In genomic region chr14:61834291-61834936, GRCm38 (mm10) we compare ENCODE assay signal across 11 mouse cellular contexts.
DNase-seq lines count a peak whose midpoint lies in the region; ATAC-seq and TF ChIP-seq lines count a peak whose summit lies in the region.
"Had no signal": no experiment of that assay in that cellular context is flagged by ENCODE, and none has a peak within 500 bp of the region (broad histone marks: within the 10 kb centered on the region; RNA-seq: fewer than 3 reads in every experiment).

No protein-coding gene starts in this region.

- peak; percentile 75 for DNase-seq in kidney, postnatal 0 days (ENCODE audit: low spot score)
- no peak for DNase-seq in kidney, adult 8-10 months
- DNase-seq in ES-E14 (ENCODE audit: low read depth, low spot score), result peak; percentile 13
- peak; percentile 22 for DNase-seq in embryo, embryonic 11 days
- no peak for DNase-seq in spleen, postnatal 36 days (ENCODE audit: low spot score in 2 of 2)
- DNase-seq: cerebellum, adult 2 months; right cerebral cortex, adult 18-20 months had no signal

- no peak overlapping the region for H3K4me3 ChIP-seq in kidney, postnatal 0 days (replicated peaks; ENCODE audit: low read depth, low read length)
- no peak overlapping the region for H3K4me3 ChIP-seq in ES-E14 (ENCODE audit: insufficient read depth in 1 of 2, low read depth in 1 of 2, low read length in 2 of 2, poor library complexity in 1 of 2, severe bottlenecking in 1 of 2)
- H3K4me3 ChIP-seq in midbrain, embryonic 13.5 days (replicated peaks), result no peak overlapping the region
- H3K4me3 ChIP-seq: hindbrain, embryonic 15.5 days had no signal

- peak overlapping the region; percentile 32; the same call in 1 of the 2 replicates for H3K4me2 ChIP-seq in kidney, postnatal 0 days (ENCODE audit: low read length)
- H3K4me2 ChIP-seq in midbrain, embryonic 13.5 days (replicated peaks), result no peak overlapping the region
- H3K4me2 ChIP-seq: hindbrain, embryonic 15.5 days had no signal

- 25% methylated on average over 8 of the region's 8 CpGs for WGBS in kidney, postnatal 0 days
- WGBS in midbrain, embryonic 13.5 days, result 85% methylated on average over 8 of the region's 8 CpGs

- 0 out of 2 replicates have a peak, but pooled peaks have one; percentile 40 for ATAC-seq in kidney, postnatal 0 days (replicated peaks; ENCODE audit: low FRiP score, low read depth)
- peak; percentile 71 for ATAC-seq in megakaryocyte, adult 5-6 weeks (ENCODE audit: poor library complexity, severe bottlenecking)
- ATAC-seq in midbrain, embryonic 13.5 days, result no peak

- H3K27me3 ChIP-seq in kidney, postnatal 0 days (ENCODE audit: insufficient read depth, low read length), result no peaks in the 10 kb centered on the region
- H3K27me3 ChIP-seq in midbrain, embryonic 13.5 days, result no peaks in the 10 kb centered on the region
- H3K27me3 ChIP-seq: hindbrain, embryonic 15.5 days had no signal

- H3K4me1 ChIP-seq in kidney, postnatal 0 days (replicated peaks; ENCODE audit: insufficient read depth, low read length), result peaks cover 5% of the 10 kb centered on the region; the same call in 1 of the 2 replicates
- H3K4me1 ChIP-seq in ES-E14 (ENCODE audit: control insufficient read depth in 2 of 2, insufficient read depth in 2 of 2, low read length in 2 of 2, poor library complexity in 1 of 2), result no peaks in the 10 kb centered on the region
- H3K4me1 ChIP-seq in midbrain, embryonic 13.5 days (replicated peaks), result no peaks in the 10 kb centered on the region; the same call in 1 of the 2 replicates
- H3K4me1 ChIP-seq: hindbrain, embryonic 15.5 days had no signal

- no peaks in the 10 kb centered on the region for H3K36me3 ChIP-seq in kidney, postnatal 0 days (ENCODE audit: insufficient read depth, low read length)
- H3K36me3 ChIP-seq in ES-E14 (ENCODE audit: control insufficient read depth, insufficient read depth, low read length, poor library complexity, severe bottlenecking), result no peaks in the 10 kb centered on the region
- no peaks in the 10 kb centered on the region for H3K36me3 ChIP-seq in midbrain, embryonic 13.5 days
- H3K36me3 ChIP-seq: G1E; hindbrain, embryonic 15.5 days had no signal

- no peak overlapping the region for H3K27ac ChIP-seq in kidney, postnatal 0 days
- H3K27ac ChIP-seq in ES-E14 (ENCODE audit: insufficient read depth, low read depth, low read length, poor library complexity, severe bottlenecking), result no peak overlapping the region
- no peak overlapping the region for H3K27ac ChIP-seq in midbrain, embryonic 13.5 days
- H3K27ac ChIP-seq: hindbrain, embryonic 15.5 days had no signal

- in situ Hi-C loops in ES-E14 (cut with MboI; ENCODE audit: low sequenced_read_pairs in 2 of 2, unreplicated experiment in 2 of 2), result no loop called here

- H3K9me3 ChIP-seq in kidney, postnatal 0 days (replicated peaks; ENCODE audit: low read length), result no peaks in the 10 kb centered on the region
- H3K9me3 ChIP-seq in ES-E14 (ENCODE audit: control insufficient read depth, insufficient read depth, low read depth, low read length), result no peaks in the 10 kb centered on the region
- no peaks in the 10 kb centered on the region for H3K9me3 ChIP-seq in midbrain, embryonic 13.5 days
- H3K9me3 ChIP-seq: G1E; hindbrain, embryonic 15.5 days had no signal

- no peak overlapping the region for H3K9ac ChIP-seq in kidney, postnatal 0 days (ENCODE audit: low read depth, low read length)
- no peak overlapping the region for H3K9ac ChIP-seq in ES-E14 (ENCODE audit: insufficient read depth, low read depth, low read length, poor library complexity, severe bottlenecking)
- no peak overlapping the region for H3K9ac ChIP-seq in midbrain, embryonic 13.5 days (replicated peaks)
- H3K9ac ChIP-seq: hindbrain, embryonic 15.5 days had no signal

- TF ChIP-seq CTCF in kidney, postnatal 0 days (IDR thresholded peaks at IDR 0.05; ENCODE audit: low read depth), result no peak

TF ChIP-seq in ES-E14, 5 proteins besides CTCF, POLR2A, EP300 and RAD21:
- no peak for TF ChIP-seq ZNF384 (IDR thresholded peaks at IDR 0.05; ENCODE audit: low read depth, low read length)
- TF ChIP-seq HCFC1 (IDR thresholded peaks at IDR 0.05; ENCODE audit: borderline replicate concordance, insufficient read depth, low read length), result no peak
- TF ChIP-seq CHD2 (IDR thresholded peaks at IDR 0.05; ENCODE audit: low read depth, low read length), result no peak
- no peak for TF ChIP-seq MAFK (IDR thresholded peaks at IDR 0.05; ENCODE audit: insufficient read depth, low read depth, low read length)
- no peak for TF ChIP-seq ZC3H11A (IDR thresholded peaks at IDR 0.05; ENCODE audit: borderline replicate concordance, low read depth, low read length)

Comparison
In these comparisons a context has a peak if more than half of its experiments do, and no peak if none do; other contexts are left out.
1. DNase-seq: peak in kidney, postnatal 0 days (single experiment), ES-E14 (single experiment) and embryo, embryonic 11 days (single experiment); none in kidney, adult 8-10 months (0 of 2) and spleen, postnatal 36 days (0 of 2).